Mouse (Mus musculus) adrenal gland, postnatal 36 days (tissue): Measurements from ENCODE around the gene Ear1. TPM values are rescaled to one million over a fixed set of nuclear protein-coding genes. Genes with fewer than 3 reads are reported as not detected.
"Not testable (repeated sequence)": the region's sequence is repeated elsewhere in the genome, so short reads cannot be mapped to it uniquely, and the experiment has no call there.

Experiments
- DNase-seq, 2 experiments: peaks; one replicate each; pipeline ENCODE4 v3.0.0; 2021; ENCODE audit warnings: mixed read lengths in 1 of 2
- long read RNA-seq, 2 experiments: library from polyadenylated mRNA; stranded (forward); transcript quantifications; one replicate each; pipeline ENCODE4 v2.0.0; 2021; ENCODE audit warnings: borderline sequencing depth in 2 of 2
- total RNA-seq, 2 experiments: library from RNA; stranded (reverse); gene quantifications; 2 replicates each; pipeline ENCODE4 v1.2.3; 2021

The Ear1 gene
- total RNA-seq, result not detected
- long read RNA-seq, experiment 1, partial matches to known transcripts, result 0 of 1 reads
- long read RNA-seq, experiment 1, other reads (novel, unspliced or antisense), result 1 of 1 reads
- long read RNA-seq, experiment 2, result 0 reads

DNA sequence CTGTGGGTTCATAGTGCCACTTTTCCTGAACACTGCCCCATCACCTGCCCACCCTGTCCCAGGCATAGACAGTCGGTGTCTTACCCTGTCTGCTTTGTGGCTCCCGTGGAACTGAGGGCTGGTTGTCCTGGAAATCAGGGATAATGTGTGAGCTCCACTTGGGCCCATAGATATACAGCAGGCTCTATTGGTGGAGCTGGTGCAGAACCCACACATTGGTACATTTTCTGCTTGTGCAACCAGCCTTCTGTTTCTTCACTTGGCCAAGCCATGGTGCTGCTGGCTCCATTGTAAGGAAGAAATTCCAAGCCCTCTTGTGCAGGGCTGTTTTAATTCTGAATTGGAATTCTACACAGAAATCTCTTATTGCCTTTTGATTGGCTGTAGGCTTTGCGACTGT, at the start of gene Ear1:
Gene Ear1 (minus strand): TSS at position 101 of the 400 bp plus-strand sequence.
- not testable (repeated sequence) for DNase-seq

DNA sequence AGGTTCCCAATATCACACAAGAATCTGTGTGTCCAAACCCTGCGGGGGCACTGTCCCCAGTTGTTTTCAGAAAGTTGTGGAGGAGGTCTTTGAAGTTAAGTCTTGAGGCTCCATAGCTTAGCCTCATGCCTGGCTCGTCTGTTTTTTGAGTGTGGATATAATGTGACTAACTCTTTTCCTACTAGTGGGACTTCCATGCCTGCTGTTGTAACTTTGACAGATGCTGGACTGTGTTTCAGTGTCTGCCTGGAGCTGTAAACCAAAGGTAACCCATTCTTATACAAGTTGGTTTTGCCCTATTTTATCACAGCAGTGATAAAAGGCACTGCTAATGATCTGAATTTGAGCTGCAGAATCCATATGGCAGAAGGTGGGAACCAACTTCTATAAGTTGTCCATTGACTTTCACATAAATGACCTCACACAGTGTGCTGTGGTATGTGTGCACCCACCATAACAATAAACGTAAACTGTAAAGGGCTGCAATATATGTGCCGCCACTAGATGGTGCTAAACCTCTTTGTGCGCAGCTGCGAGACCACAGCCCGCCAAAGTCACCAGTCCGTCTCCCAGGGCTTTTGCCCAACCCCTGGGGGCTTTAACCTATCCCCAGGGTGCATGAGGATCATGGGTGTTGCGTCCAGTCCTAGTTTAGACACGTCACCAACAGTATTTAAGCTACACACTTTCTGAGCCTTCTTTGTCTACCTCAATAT, 49.5 kb upstream of the Ear1 start, which contains the start of gene Gm8113:
Gene Gm8113 (plus strand): TSS at position 703 of the 716 bp plus-strand sequence.
- peak; percentile 50 to 55 for DNase-seq

DNA sequence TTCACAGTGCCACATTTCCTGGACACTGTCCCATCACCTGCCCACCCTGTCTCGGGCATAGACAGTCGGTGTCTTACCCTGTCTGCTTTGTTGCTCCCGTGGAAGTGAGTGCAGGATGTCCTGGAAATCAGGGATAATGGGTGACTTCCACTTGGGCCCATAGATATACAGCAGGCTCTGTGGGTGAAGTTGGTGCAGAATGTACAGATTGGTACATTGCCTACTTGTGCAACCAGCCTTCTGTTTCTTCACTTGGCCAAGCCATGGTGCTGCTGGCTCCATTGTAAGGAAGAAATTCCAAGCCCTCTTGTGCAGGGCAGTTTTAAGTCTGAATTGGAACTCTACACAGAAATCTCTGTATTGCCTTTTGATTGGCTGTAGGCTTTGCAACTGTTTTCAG, 48.1 kb upstream of the Ear1 start, which contains the start of gene Ear10:
Gene Ear10 (minus strand): TSS at position 101 of the 400 bp plus-strand sequence.
- not testable (repeated sequence) for DNase-seq

DNA sequence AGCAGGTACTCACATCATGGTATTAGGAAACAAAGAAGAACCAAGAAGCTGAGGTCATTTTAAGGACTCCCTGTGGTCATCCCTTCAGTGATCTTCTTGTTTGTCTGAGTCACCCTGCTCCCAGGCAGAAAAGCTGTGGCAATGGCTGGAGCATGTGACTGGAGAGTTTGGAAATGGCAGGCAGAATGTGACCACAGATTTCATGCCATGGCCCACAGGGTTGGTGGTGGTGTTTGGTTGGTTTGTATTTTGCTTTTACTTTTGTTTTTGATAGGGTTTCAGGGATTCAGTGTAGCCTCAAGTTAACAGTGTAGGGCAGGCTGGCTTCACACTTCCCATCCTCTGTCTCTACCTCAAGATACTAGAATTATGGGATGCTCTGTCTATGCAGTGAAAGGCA, 42.9 kb upstream of the Ear1 start:
- peak in 1 of 2 experiments; percentile 35 for DNase-seq

- DNase-seq, result not testable (repeated sequence)
These were observed 23.3 kb upstream of the Ear1 start for GRCm38 (mm10) chr14:43898577-43898976.

- DNase-seq, result not testable (repeated sequence)
These were observed 20.0 kb upstream of the Ear1 start for GRCm38 (mm10) chr14:43895357-43895756.

DNA sequence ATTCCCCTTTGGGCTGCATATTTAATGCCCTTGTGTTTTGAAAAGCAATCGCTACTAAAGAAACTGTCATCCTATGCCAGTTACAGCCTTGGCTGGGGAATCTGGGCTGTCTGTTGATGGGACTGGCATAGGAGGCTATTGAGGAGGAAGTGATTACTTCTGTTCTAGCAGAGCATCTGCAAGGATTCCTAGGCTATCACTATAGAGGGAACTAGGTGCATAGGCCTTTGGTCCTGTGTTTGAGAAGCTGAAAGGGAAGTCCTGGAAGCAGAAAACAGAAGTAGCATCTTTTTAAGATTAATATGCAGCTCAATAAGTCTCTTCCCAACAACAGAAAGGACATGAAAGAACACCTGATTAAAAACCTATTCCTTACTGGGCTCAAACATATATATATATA, 16.0 kb upstream of the Ear1 start:
- not testable (repeated sequence) for DNase-seq

- DNase-seq, result not testable (repeated sequence)
These were observed 10.9 kb upstream of the Ear1 start for GRCm38 (mm10) chr14:43886235-43886634.

- DNase-seq, result not testable (repeated sequence)
These were observed 4.7 kb upstream of the Ear1 start for GRCm38 (mm10) chr14:43879966-43880545.

DNA sequence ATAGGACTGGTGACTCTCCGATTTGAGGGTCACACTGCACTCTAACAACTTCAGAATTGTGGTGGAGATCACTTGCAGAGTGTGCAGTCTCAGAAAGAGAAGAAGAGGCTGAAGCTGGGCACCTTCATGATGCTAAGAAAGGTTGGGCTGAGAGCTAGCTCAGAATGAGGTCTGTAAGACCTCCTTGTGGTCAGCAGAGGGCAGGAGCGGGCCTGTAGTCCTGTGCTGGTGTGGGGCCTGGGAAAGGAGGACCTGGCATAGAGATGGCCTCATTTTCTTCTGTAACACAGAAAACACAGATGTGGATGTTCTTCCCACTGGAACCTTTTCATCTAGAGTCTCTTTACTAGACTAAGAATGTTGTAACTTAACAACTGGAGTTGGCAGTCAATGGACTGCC, 2.5 kb upstream of the Ear1 start:
- DNase-seq, result not testable (repeated sequence)

GRCm38 (mm10) chr14:43874862-43875261, 455 bp downstream of the Ear1 start:
- not testable (repeated sequence) for DNase-seq

GRCm38 (mm10) chr14:43860522-43860921, 14.8 kb downstream of the Ear1 start:
- peak; percentile 2 to 7 for DNase-seq

- peak; percentile 6 to 7 for DNase-seq
These were observed 15.9 kb downstream of the Ear1 start for GRCm38 (mm10) chr14:43859465-43859864.

- DNase-seq, result not testable (repeated sequence)
These were observed 31.3 kb downstream of the Ear1 start for GRCm38 (mm10) chr14:43843949-43844573.

DNA sequence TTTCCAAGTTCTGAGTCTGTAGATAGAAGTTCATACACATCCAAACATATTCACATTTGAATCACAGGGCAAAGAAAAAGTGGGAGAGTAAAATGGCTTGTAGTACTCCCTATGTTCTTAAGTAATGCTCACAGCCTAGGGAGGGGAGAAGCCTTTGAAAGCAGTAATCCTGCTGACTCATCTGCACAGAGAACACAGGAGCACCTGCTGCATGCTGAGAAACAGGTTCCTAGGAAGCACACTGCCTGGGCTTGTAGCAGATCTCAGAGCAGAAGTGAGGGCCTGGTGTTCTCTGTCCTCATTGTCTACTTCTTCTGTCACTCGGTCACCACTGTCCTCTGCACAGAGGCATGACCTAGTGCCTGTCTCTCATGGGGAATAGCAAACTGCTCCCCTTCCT, 34.3 kb downstream of the Ear1 start:
- DNase-seq, result not testable (repeated sequence)

DNA sequence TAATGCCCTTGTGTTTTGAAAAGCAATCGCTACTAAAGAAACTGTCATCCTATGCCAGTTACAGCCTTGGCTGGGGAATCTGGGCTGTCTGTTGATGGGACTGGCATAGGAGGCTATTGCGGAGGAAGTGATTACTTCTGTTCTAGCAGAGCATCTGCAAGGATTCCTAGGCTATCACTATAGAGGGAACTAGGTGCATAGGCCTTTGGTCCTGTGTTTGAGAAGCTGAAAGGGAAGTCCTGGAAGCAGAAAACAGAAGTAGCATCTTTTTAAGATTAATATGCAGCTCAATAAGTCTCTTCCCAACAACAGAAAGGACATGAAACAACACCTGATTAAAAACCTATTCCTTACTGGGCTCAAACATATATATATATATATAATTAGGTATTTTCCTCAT, 40.0 kb downstream of the Ear1 start:
- DNase-seq, result not testable (repeated sequence)

DNA sequence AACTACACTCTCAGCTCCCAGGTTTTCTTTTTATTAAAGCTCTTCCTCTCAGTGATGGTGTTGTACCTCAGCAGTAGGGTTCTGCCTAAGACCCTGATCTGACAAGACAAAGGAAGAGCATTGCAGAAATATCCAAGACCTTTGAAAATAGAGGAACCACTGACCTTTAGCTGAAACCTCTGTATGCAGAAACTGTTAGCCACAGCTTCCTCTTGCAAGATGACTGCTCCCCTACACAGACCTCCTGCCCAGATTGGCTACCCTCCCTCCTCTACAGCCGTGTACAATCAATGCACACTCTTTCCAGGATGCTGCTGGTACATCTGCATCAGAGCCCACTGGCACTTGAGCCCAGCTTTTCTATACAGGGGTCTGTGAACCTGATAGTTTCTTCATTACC, 44.9 kb downstream of the Ear1 start:
- DNase-seq, result not testable (repeated sequence)

GRCm38 (mm10) chr14:43824176-43824575, 51.1 kb downstream of the Ear1 start:
- not testable (repeated sequence) for DNase-seq

DNA sequence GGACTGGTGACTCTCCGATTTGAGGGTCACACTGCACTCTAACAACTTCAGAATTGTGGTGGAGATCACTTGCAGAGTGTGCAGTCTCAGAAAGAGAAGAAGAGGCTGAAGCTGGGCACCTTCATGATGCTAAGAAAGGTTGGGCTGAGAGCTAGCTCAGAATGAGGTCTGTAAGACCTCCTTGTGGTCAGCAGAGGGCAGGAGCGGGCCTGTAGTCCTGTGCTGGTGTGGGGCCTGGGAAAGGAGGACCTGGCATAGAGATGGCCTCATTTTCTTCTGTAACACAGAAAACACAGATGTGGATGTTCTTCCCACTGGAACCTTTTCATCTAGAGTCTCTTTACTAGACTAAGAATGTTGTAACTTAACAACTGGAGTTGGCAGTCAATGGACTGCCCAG, 53.4 kb downstream of the Ear1 start:
- not testable (repeated sequence) for DNase-seq

DNA sequence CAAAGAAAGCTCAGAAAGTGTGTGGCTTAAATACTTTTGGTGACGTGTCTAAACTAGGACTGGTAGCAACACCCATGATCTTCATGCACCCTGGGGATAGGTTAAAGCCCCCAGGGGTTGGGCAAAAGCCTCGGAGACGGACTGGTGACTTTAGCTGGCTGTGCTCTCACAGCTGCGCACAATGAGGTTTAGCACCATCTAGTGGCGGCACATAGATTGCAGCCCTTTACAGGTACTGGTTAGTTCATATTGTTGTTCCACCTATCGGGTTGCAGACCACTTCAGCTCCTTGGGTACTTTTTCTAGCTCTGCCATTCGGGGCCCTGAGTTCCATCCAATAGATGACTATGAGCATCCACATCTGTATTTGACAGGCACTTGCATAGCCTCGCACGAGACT, 62.9 kb downstream of the Ear1 start:
- DNase-seq, result peak; percentile 41 to 54

GRCm38 (mm10) chr14:43808142-43808541, 67.2 kb downstream of the Ear1 start:
- DNase-seq, result not testable (repeated sequence)

GRCm38 (mm10) chr14:43804435-43804834, 70.9 kb downstream of the Ear1 start:
- not testable (repeated sequence) for DNase-seq
